Mouse (Mus musculus) testis, adult 2 months (tissue): ENCODE results near the gene Gm9844.

Experiments used
- CTCF ChIP-seq: fragments of 200-500 bp; IDR thresholded peaks from 2 replicates; pipeline ENCODE4 v1.5.1; 2012; ENCODE audit warnings: low read depth, mild to moderate bottlenecking, inconsistent platforms, low read length, moderate library complexity; ENCODE audit not compliant: control insufficient read depth, insufficient read depth, insufficient replicate concordance
- POLR2A ChIP-seq: fragments of 200-500 bp; IDR thresholded peaks from 2 replicates; pipeline ENCODE4 v1.6.1; 2012; ENCODE audit warnings: low read depth, mild to moderate bottlenecking, inconsistent platforms, low read length, moderate library complexity; ENCODE audit not compliant: control insufficient read depth

- no peak for TF ChIP-seq CTCF
- TF ChIP-seq POLR2A: no peak
Observed at GRCm38 (mm10) chr7:24887096-24887495, 25.1 kb downstream of the Gm9844 start.
